Mouse (Mus musculus): Measurements from ENCODE around the gene Zfp217.

DNA sequence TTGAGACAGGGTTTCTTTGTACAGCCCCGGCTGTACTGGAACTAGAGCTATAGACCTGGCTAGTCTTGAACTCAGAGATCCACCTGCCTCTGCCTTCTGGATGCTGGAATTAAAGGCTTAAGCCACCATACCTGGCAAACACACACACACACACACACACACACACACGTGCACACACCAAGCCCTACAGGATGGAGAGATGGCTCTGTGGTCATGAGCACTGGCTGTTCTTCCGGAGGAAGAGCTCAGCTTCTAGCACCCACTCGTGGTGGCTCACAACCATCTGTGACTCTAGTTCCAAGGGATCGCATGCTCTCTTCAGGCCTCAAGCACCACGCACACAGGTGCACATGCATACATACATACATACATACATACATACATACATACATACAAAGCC lies 43.5 kb downstream of the Zfp217 start:
- TF ChIP-seq CTCF (conservative IDR thresholded peaks at IDR 0.05; ENCODE audit: low read length) (no peak), POU5F1 (IDR thresholded peaks at IDR 0.05; ENCODE audit: borderline replicate concordance, low read length) (no peak)
